Mouse (Mus musculus) cerebellum, postnatal 10 days (tissue): ENCODE results near the gene Chd1.
"Not testable (repeated sequence)": the region's sequence is repeated elsewhere in the genome, so short reads cannot be mapped to it uniquely, and the experiment has no call there.

Source experiments
- DNase-seq, 2 experiments: peaks; one replicate each; pipeline ENCODE4 v3.0.0; 2021; ENCODE audit warnings: mixed read lengths in 2 of 2

Gene Chd1

GRCm38 (mm10) chr17:15737346-15737917 lies 32.7 kb downstream of the Chd1 start:
- DNase-seq = no peak

- DNase-seq = no peak
These were observed 37.1 kb downstream of the Chd1 start for GRCm38 (mm10) chr17:15741836-15742235.

- DNase-seq = no peak
These were observed 38.2 kb downstream of the Chd1 start for GRCm38 (mm10) chr17:15742953-15743352.

- DNase-seq = no peak
These were observed 38.6 kb downstream of the Chd1 start for GRCm38 (mm10) chr17:15743379-15743778.

DNA sequence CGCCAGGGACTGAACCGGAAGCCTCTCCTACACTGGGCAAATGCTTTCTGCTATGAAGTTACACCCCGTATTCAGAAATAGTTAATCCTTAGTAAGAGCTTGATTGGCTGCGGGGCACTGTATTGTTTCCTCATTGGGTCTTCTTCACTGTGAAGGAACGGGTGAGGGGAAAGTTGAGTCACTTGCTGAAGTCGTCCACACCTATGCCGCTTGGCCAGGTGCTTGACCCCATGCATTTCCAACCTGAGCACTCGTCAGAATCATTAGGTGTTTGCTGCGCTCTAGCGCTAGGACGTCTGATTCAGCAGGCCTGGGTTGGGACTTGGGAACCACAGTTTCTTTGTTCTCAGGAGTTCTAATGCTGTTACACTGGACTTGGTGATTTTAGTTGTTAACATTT lies 41.9 kb downstream of the Chd1 start:
- no peak for DNase-seq

DNA sequence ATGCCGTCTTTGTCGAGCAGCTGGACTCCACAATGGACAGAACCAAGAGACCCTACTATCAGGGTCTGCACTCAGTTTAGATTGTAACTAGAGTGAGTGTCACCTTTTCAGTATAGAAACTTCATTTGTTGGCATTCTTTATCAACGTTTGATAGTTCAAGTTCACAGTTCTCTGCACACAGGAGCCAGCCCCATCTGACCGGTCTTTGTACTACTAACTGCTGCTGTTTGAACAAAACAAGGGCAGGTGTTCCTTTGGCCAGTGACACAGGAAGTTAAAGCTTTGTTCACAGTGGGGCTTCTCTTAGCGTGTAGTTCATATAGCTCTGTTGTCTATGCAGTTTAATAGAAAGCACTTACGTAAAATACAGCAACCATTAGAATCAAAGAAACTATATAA lies 43.3 kb downstream of the Chd1 start:
- no peak for DNase-seq

DNA sequence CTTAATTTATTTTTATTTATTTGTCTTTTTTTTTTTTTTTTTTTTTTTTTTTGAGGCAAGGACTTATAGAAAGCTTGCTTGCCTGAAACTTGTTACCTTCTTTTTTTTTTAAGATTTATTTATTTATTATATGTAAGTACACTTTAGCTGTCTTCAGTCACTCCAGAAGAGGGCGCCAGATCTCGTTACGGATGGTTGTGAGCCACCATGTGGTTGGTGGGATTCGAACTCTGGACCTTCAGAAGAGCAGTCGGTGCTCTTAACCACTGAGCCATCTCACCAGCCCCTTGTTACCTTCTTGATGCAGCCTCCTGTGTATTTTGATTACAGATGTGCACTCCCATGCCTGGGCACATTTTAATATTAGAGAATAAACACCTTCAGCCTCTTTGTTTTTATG lies 46.5 kb downstream of the Chd1 start:
- not testable (repeated sequence) for DNase-seq

- DNase-seq = no peak
These were observed 56.4 kb downstream of the Chd1 start for GRCm38 (mm10) chr17:15761191-15761590.

- no peak for DNase-seq
These were observed 64.4 kb downstream of the Chd1 start for GRCm38 (mm10) chr17:15769081-15769724.

GRCm38 (mm10) chr17:15773956-15774355 lies 69.2 kb downstream of the Chd1 start:
- no peak for DNase-seq

DNA sequence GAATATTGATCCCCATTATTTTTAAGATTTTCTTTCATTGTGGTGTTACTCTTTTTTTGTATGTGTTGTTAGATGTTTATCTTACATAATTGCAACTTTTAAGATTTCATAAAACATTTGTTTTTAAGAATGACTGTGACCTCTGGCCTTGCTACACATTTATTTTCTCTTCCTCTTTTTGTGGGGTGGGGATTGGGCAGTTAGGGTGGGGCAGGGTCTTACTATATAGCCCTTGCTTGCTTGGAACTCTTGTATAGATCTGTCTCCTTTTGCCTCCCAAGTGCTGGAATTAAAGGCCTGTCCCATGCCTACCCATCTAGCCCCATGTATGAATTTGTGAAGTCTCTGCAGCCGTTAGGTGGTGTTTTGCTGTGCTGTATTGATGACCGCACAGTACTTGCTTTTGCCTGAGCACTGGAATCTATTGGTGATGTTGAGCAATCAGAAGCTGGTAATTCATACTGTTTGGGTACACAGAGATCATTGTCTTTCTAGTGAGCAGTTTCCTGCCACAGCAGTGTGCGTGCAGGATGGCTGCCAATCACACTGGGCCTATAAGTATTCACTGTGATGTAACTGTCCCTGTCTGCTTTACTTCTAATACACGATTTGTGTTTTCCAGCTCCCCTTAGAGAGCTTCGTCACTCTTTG lies 69.9 kb downstream of the Chd1 start:
- DNase-seq = no peak

DNA sequence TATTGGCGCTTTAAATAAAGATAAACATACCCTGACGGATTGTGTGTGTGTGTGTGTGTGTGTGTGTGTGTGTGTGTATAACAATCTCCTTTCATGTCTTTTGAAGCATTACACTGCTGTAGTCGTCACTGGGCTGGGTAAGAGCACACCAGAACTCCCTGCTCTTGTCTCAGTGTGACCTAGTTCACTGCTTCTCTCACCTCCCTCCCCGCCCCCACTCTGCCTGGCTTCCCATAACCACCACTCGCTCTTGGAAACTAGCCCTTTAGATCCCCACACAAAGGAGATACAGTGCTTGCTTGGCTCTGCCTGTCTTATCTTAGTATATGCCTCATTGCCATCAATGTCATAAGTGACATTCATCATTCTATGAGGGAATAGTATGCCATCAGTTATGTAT lies 71.6 kb downstream of the Chd1 start:
- DNase-seq = peak; percentile 11 to 22

- DNase-seq = peak in 1 of 2 experiments; percentile 16
These were observed 73.2 kb downstream of the Chd1 start for GRCm38 (mm10) chr17:15777979-15778378.

DNA sequence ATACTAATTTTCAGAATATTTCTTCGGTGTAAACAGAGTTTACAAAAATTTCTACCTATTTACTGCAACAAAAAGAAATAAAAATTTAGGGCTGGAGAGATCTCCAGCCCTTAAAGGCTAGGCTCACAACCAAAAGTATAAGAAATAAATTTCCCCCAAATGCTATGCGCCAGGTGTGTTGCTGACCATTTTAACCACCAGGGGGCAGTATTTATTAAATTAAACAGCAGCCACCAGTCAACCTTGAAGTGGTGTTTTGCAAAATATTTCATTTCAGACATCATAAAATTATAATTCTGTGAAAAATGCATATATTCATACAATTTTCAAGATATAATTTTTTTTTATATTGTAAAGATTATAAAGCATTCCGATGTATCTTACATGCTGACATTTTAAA lies 82.3 kb downstream of the Chd1 start:
- peak; percentile 60 to 86 for DNase-seq

DNA sequence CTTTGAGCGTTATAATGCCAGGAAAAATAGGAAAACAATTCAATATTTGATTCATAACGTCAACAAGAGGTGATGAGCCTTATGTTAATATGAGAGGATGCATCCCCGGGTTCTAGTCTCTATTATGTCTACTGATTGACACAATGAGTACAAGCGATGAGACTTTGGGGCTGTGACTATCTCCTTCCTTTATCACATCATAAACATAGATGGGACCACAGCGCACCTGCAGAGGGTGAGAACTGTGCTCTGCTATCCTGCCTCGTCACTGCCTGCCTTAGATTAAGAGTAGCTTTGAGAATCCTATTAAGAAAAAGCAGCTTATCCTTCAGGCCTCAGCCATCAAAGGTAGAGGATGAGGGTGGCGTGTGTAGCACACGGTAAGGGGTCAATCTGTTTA lies 85.9 kb downstream of the Chd1 start:
- no peak for DNase-seq

GRCm38 (mm10) chr17:15799195-15799793 lies 94.5 kb downstream of the Chd1 start:
- DNase-seq = no peak

DNA sequence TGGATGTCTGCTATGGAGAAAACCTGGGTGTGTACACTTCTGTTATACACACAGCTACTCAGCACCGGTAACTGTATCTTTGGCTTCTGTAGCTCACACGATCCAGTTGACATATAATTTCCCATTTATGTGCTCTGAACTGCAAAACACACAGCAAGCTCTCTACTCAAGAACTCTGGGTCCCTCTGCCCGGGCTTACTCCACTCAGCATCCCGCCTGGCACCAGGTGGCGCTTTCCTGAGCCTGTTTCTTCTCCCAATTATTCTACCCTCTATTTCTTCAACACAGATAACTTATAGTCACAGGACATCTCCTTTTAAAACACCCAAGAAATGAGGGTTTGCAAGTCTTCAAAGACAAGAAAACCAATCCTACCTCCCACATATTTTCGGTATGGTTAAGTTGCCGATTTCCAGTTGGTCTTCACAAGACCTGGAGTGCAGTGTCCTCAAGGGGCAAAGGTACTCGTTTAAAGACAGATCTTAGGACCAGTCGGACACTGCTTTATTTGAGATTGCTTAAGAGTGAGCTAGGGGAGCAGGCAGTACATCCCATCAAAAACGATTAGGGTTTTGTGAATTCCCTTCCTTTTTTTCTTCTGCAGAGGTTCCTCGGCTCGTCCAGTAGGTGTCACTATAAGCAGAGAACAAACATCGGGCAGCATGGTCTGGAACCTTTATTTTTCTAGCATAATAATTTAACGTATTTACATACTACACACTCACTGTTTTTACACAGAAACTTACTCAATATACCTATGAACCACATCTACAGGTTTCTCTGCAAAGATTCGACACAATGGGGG lies 99.4 kb downstream of the Chd1 start:
- DNase-seq = peak; percentile 58 to 66

DNA sequence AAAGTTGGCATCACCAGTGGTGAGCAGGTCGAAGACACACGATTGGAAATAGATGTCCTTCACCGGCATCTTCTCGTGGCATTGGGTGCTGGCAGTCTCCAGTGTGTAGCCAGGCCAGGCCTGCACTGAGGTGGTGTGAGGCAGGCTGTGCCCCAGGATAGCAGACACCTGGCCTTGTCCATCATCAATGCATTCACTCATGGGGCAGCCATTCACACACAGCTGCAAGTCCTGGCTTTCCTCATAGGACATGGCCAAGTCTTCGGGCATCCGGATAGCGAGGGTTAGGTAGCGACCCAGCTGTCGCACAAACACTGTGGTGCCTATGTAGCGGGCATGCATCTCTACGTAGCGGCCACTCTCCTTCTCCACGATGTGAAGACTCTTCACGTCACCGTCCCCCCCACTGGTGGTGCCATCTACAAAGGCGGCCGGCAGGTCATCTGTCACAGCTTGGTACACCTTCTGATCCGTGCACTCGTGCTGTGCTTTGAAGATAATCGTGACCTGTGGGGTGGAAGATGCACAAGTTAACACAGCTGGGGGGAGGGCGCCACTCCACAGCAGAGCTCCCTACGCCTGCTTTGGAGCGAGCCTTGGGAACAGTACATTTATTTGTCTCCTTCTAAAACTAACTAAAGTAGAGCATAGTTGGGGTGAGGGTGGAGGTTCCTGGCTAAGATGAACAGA lies 102.7 kb downstream of the Chd1 start:
- peak in 1 of 2 experiments; percentile 21 for DNase-seq

GRCm38 (mm10) chr17:15808015-15808414 lies 103.2 kb downstream of the Chd1 start:
- no peak for DNase-seq

DNA sequence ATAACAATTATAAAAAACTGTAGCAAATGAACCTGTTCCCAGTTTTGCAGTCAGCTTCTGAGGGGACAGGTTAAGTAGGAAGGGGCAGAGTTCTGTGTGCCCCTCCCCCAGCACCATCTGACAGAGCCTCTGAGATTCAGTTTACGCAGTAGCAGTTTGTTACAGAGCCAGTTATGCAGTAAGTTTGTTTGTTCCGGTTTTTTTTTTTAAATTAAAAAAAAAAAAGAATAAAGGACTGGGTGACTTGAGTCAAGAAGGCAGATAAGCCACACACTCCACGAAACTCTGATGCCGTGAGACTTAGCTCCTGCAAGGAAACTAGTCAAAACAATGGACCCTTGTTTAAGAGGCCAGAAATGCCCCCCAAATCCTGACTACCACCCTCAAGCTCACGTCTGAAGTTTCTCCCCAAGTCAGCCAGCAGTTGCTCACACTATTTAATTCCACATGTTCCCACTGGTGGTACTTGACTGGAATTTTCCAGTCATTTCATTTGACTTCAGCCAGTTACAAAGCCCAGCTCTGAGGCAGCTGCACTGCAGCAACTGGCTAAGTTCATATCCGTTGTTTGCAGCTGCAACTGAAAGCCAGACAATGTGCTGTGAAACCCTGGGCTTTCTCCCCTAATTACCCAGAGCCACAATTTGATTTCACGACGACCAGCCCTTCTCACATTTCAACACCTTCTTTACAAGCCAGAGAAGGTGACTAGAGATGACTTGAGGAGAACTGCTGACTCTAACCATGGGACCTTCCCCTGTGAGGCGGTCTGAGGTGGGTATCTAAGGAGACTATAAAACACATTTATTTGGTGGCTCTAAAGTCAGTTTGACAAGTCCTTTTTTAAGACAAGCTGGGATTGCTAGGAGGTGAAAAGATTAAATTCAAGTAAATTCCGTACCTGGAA lies 104.0 kb downstream of the Chd1 start:
- DNase-seq = peak in 1 of 2 experiments; percentile 33

- DNase-seq = no peak
These were observed 105.2 kb downstream of the Chd1 start for GRCm38 (mm10) chr17:15809949-15810348.
